Mouse (Mus musculus): Measurements from ENCODE around the gene Rad1.

DNA sequence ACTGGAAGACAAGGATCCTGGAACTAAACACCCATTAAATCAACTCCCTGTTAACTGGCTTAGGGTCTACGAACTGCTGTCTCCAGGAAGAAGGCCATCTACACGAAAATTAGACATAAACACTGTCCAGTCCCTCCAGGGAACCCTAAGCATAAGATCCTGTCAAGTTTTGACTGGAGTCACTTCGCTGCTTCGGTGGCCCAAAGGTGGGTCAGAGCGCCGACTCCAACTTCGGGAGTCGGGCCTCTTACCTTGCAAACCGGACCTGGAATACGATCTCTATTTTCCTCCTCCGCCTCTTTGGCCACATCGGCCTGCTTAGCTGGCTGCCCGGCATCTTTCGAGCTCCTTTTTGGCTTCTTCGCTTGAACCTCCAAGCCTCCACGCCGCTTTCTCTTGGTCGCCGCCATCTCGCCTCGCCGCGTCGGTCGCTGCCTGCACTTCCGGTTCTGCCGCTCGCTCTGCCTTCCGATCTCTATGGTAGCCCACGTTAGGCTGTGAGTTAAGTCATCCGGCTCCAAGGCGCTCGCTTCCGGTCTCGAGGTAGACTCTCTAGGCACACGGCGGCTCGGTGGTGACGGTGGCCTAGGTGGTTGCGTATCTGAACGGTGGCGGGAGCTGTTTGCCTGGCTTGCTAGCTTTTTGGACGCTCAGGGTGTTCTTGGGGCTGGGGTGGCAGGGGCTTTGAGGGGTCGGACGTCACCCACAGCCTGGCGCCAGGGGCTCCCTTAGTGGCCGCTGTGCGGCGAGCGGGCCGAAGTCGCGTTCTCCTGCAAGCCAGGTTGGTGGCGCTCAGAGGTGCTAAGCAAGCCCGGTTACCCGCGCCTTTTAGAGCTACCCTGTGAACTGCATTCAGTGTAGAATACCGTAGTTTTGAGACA lies at the start of gene Rad1, which contains the start of gene Brix1:
- TF ChIP-seq CTCF (IDR thresholded peaks at IDR 0.05; ENCODE audit: low read depth) = no peak
- TF ChIP-seq EP300 (optimal IDR thresholded peaks at IDR 0.05) = no peak
